ENCODE assay signal across 23 mouse cellular contexts in genomic region chr2:142399490-142399889, GRCm38 (mm10).
DNase-seq lines count a peak whose midpoint lies in the region; ATAC-seq and TF ChIP-seq lines count a peak whose summit lies in the region.
"Had no signal": no experiment of that assay in that cellular context is flagged by ENCODE, and none has a peak within 500 bp of the region (broad histone marks: within the 10 kb centered on the region; RNA-seq: fewer than 3 reads in every experiment).

No protein-coding gene starts in this region.

- DNase-seq in heart, postnatal 36 days, result no peak
- peak; percentile 88 for DNase-seq in MEL-GATA-1-ER (ENCODE audit: extremely low read depth, low read depth)
- no peak for DNase-seq in lung, postnatal 0 days (ENCODE audit: low spot score)
- no peak for DNase-seq in frontal cortex, adult 2 months (ENCODE audit: extremely low spot score in 1 of 2, low spot score in 1 of 2)
- DNase-seq: adrenal gland, adult 8-10 months; B cell, adult 2 months; cerebellum, adult 9-11 months; forebrain, postnatal 0 days; kidney, adult 9 months; kidney, postnatal 14 days; lung, adult 2 months had no signal

- no peaks in the 10 kb centered on the region for H3K36me3 ChIP-seq in heart, embryonic 12.5 days
- no peaks in the 10 kb centered on the region for H3K36me3 ChIP-seq in liver, embryonic 12.5 days
- H3K36me3 ChIP-seq in lung, postnatal 0 days (ENCODE audit: insufficient read depth, low read length), result no peaks in the 10 kb centered on the region
- H3K36me3 ChIP-seq: embryonic facial prominence, embryonic 15.5 days; forebrain, embryonic 10.5 days; G1E; intestine, embryonic 15.5 days; limb, embryonic 12.5 days; midbrain, embryonic 13.5 days had no signal

- H3K9ac ChIP-seq in heart, embryonic 12.5 days, result no peak overlapping the region
- no peak overlapping the region for H3K9ac ChIP-seq in liver, embryonic 12.5 days
- H3K9ac ChIP-seq in lung, postnatal 0 days (replicated peaks; ENCODE audit: low read depth), result no peak overlapping the region
- H3K9ac ChIP-seq: embryonic facial prominence, embryonic 15.5 days; forebrain, postnatal 0 days; intestine, embryonic 15.5 days; limb, embryonic 12.5 days; midbrain, embryonic 13.5 days had no signal

- 0 out of 2 replicates have a peak, but pooled peaks cover 5% of the 10 kb centered on the region for H3K4me1 ChIP-seq in heart, embryonic 12.5 days (replicated peaks)
- H3K4me1 ChIP-seq in liver, embryonic 12.5 days, result peaks cover 14% of the 10 kb centered on the region
- H3K4me1 ChIP-seq in lung, postnatal 0 days (ENCODE audit: insufficient read depth, low read depth, low read length), result no peaks in the 10 kb centered on the region
- H3K4me1 ChIP-seq: intestine, embryonic 15.5 days; limb, embryonic 12.5 days had no signal

- TF ChIP-seq EP300 in lung, postnatal 0 days (IDR thresholded peaks at IDR 0.05), result no peak

- H3K27ac ChIP-seq in heart, embryonic 12.5 days (ENCODE audit: poor library complexity, severe bottlenecking), result peak overlapping the region; percentile 22
- H3K27ac ChIP-seq in liver, embryonic 12.5 days, result peak overlapping the region; percentile 73
- no peak overlapping the region for H3K27ac ChIP-seq in lung, postnatal 0 days (ENCODE audit: low read length)
- H3K27ac ChIP-seq: embryonic facial prominence, embryonic 15.5 days; forebrain, embryonic 10.5 days; intestine, embryonic 15.5 days; limb, embryonic 12.5 days; midbrain, embryonic 13.5 days had no signal

- ATAC-seq in heart, embryonic 12.5 days (ENCODE audit: insufficient number of reproducible peaks, low FRiP score), result peak; percentile 88
- peak; percentile 98 for ATAC-seq in liver, embryonic 12.5 days
- ATAC-seq in megakaryocyte-erythroid progenitor cell, adult 5-6 weeks (replicated peaks; ENCODE audit: low FRiP score, low TSS enrichment, poor library complexity, severe bottlenecking), result 0 out of 2 replicates have a peak, but pooled peaks have one; percentile 22
- ATAC-seq in lung, postnatal 0 days, result no peak
- ATAC-seq: activated CD4-positive, CD25-positive, alpha-beta regulatory T cell, adult 4 months; forebrain, postnatal 0 days; hindbrain, embryonic 16.5 days; intestine, embryonic 15.5 days; midbrain, embryonic 13.5 days had no signal

- intact Hi-C loops in heart, postnatal 36 days (cut with DNase I), result no loop called here

- no peak overlapping the region for H3K4me2 ChIP-seq in heart, embryonic 12.5 days
- H3K4me2 ChIP-seq in liver, embryonic 12.5 days, result peak overlapping the region; percentile 42
- H3K4me2 ChIP-seq in lung, postnatal 0 days (replicated peaks; ENCODE audit: low read depth, low read length), result no peak overlapping the region
- H3K4me2 ChIP-seq: embryonic facial prominence, embryonic 15.5 days; intestine, embryonic 15.5 days; limb, embryonic 12.5 days; midbrain, embryonic 13.5 days had no signal

- no peak for TF ChIP-seq CTCF in lung, postnatal 0 days (IDR thresholded peaks at IDR 0.05)

- no peaks in the 10 kb centered on the region for H3K9me3 ChIP-seq in heart, embryonic 12.5 days (replicated peaks)
- H3K9me3 ChIP-seq in liver, embryonic 12.5 days (replicated peaks), result no peaks in the 10 kb centered on the region
- no peaks in the 10 kb centered on the region for H3K9me3 ChIP-seq in lung, postnatal 0 days (ENCODE audit: low read length)
- H3K9me3 ChIP-seq: embryonic facial prominence, embryonic 15.5 days; intestine, embryonic 15.5 days; limb, embryonic 12.5 days; midbrain, embryonic 13.5 days had no signal

- WGBS in heart, embryonic 12.5 days, result 26% methylated on average over 1 of the region's 1 CpGs
- 40% methylated on average over 1 of the region's 1 CpGs for WGBS in liver, embryonic 12.5 days (ENCODE audit: insufficient replicate concordance)
- 13% methylated on average over 1 of the region's 1 CpGs for WGBS in lung, postnatal 0 days

- H3K27me3 ChIP-seq in heart, embryonic 12.5 days (replicated peaks), result no peaks in the 10 kb centered on the region
- H3K27me3 ChIP-seq in liver, embryonic 12.5 days (replicated peaks), result no peaks in the 10 kb centered on the region
- no peaks in the 10 kb centered on the region for H3K27me3 ChIP-seq in lung, postnatal 0 days (replicated peaks; ENCODE audit: insufficient read depth, low read length)
- H3K27me3 ChIP-seq: CH12.LX; embryonic facial prominence, embryonic 15.5 days; intestine, embryonic 15.5 days; limb, embryonic 12.5 days; midbrain, embryonic 13.5 days had no signal

- H3K4me3 ChIP-seq in heart, embryonic 12.5 days, result no peak overlapping the region
- H3K4me3 ChIP-seq in liver, embryonic 12.5 days, result no peak overlapping the region
- no peak overlapping the region for H3K4me3 ChIP-seq in lung, postnatal 0 days (ENCODE audit: low read depth, low read length)
- H3K4me3 ChIP-seq: embryonic facial prominence, embryonic 15.5 days; forebrain, embryonic 10.5 days; intestine, embryonic 15.5 days; limb, embryonic 12.5 days; midbrain, embryonic 13.5 days had no signal
